Mouse (Mus musculus): Measurements from ENCODE around the gene Sirt1. TPM values are rescaled to one million over a fixed set of nuclear protein-coding genes. Genes with fewer than 3 reads are reported as not detected.
A peak's percentile ranks its signal among the peaks of the same experiment; 100 is the strongest.
"Not testable (repeated sequence)": the region's sequence is repeated elsewhere in the genome, so short reads cannot be mapped to it uniquely, and the experiment has no call there.

Sirt1 gene
- polyA plus RNA-seq, 1 experiment from 2014 or later = 4.7 TPM

- 58% methylated on average over 5 of the region's 5 CpGs for WGBS
- H3K4me3 ChIP-seq (replicated peaks) = no peak overlapping the region
Observed at GRCm38 (mm10) chr10:63417061-63417460, 35.6 kb upstream of the Sirt1 start.

GRCm38 (mm10) chr10:63415850-63416249, 34.3 kb upstream of the Sirt1 start:
- H3K27ac ChIP-seq (replicated peaks) = no peak overlapping the region
- H3K4me2 ChIP-seq = peak overlapping the region; percentile 25
- WGBS = 64% methylated on average over 7 of the region's 7 CpGs
- H3K4me1 ChIP-seq = no peaks in the 10 kb centered on the region
- no peak overlapping the region for H3K9ac ChIP-seq (replicated peaks)
- H3K27me3 ChIP-seq (replicated peaks) = no peaks in the 10 kb centered on the region
- no peaks in the 10 kb centered on the region for H3K9me3 ChIP-seq (replicated peaks)
- no peak overlapping the region for H3K4me3 ChIP-seq (replicated peaks)
- no peak for ATAC-seq (ENCODE audit: low FRiP score)
- no peaks in the 10 kb centered on the region for H3K36me3 ChIP-seq

More at GRCm38 (mm10) chr10:63417061-63417460, 35.6 kb upstream of the Sirt1 start:
- Histone ChIP-seq H3K9ac (replicated peaks) (no peak overlapping the region), H3K36me3 (no peaks in the 10 kb centered on the region), H3K9me3 (replicated peaks) (no peaks in the 10 kb centered on the region), H3K27me3 (replicated peaks) (no peaks in the 10 kb centered on the region), H3K27ac (replicated peaks) (no peak overlapping the region), H3K4me2 (no peak overlapping the region), H3K4me1 (no peaks in the 10 kb centered on the region)
- no peak for ATAC-seq (ENCODE audit: low FRiP score)

GRCm38 (mm10) chr10:63415287-63415686, 33.8 kb upstream of the Sirt1 start:
- Histone ChIP-seq H3K36me3 (no peaks in the 10 kb centered on the region), H3K9ac (replicated peaks) (no peak overlapping the region), H3K27ac (replicated peaks) (no peak overlapping the region), H3K4me3 (replicated peaks) (no peak overlapping the region), H3K27me3 (replicated peaks) (no peaks in the 10 kb centered on the region), H3K9me3 (replicated peaks) (no peaks in the 10 kb centered on the region), H3K4me1 (no peaks in the 10 kb centered on the region), H3K4me2 (no peak overlapping the region)
- no peak for ATAC-seq (ENCODE audit: low FRiP score)
- 79% methylated on average over 7 of the region's 7 CpGs for WGBS

GRCm38 (mm10) chr10:63412756-63413155, 31.3 kb upstream of the Sirt1 start:
- Histone ChIP-seq H3K4me1 (no peaks in the 10 kb centered on the region), H3K9me3 (replicated peaks) (no peaks in the 10 kb centered on the region), H3K27ac (replicated peaks) (no peak overlapping the region), H3K4me2 (no peak overlapping the region), H3K4me3 (replicated peaks) (no peak overlapping the region), H3K36me3 (no peaks in the 10 kb centered on the region), H3K27me3 (replicated peaks) (no peaks in the 10 kb centered on the region), H3K9ac (replicated peaks) (no peak overlapping the region)
- 90% methylated on average over 17 of the region's 17 CpGs for WGBS
- no peak for ATAC-seq (ENCODE audit: low FRiP score)

GRCm38 (mm10) chr10:63411674-63412073, 30.2 kb upstream of the Sirt1 start:
- WGBS = 98% methylated on average over 6 of the region's 7 CpGs
- not testable (repeated sequence) for H3K4me1 ChIP-seq; H3K4me2 ChIP-seq; H3K4me3 ChIP-seq (replicated peaks); H3K9me3 ChIP-seq (replicated peaks); H3K27ac ChIP-seq (replicated peaks); H3K36me3 ChIP-seq; H3K9ac ChIP-seq (replicated peaks); ATAC-seq (ENCODE audit: low FRiP score); H3K27me3 ChIP-seq (replicated peaks)

- Histone ChIP-seq H3K27ac (replicated peaks) (no peak overlapping the region), H3K4me3 (replicated peaks) (no peak overlapping the region), H3K27me3 (replicated peaks) (no peaks in the 10 kb centered on the region), H3K9ac (replicated peaks) (no peak overlapping the region), H3K9me3 (replicated peaks) (no peaks in the 10 kb centered on the region), H3K36me3 (no peaks in the 10 kb centered on the region), H3K4me2 (no peak overlapping the region), H3K4me1 (no peaks in the 10 kb centered on the region)
- 72% methylated on average over 16 of the region's 16 CpGs for WGBS
- ATAC-seq (ENCODE audit: low FRiP score) = no peak
Observed at GRCm38 (mm10) chr10:63410162-63410956, 28.9 kb upstream of the Sirt1 start.

GRCm38 (mm10) chr10:63403636-63404035, 22.1 kb upstream of the Sirt1 start:
- WGBS = 84% methylated on average over 2 of the region's 2 CpGs
- no peak overlapping the region for H3K4me3 ChIP-seq (replicated peaks)
- ATAC-seq (ENCODE audit: low FRiP score) = no peak

GRCm38 (mm10) chr10:63402731-63403504, 21.4 kb upstream of the Sirt1 start:
- no peak overlapping the region for H3K27ac ChIP-seq (replicated peaks)
- no peaks in the 10 kb centered on the region for H3K36me3 ChIP-seq
- H3K9ac ChIP-seq (replicated peaks) = no peak overlapping the region
- H3K9me3 ChIP-seq (replicated peaks) = no peaks in the 10 kb centered on the region
- no peak overlapping the region for H3K4me2 ChIP-seq
- 79% methylated on average over 5 of the region's 5 CpGs for WGBS
- ATAC-seq (ENCODE audit: low FRiP score) = no peak
- no peak overlapping the region for H3K4me3 ChIP-seq (replicated peaks)
- H3K4me1 ChIP-seq = no peaks in the 10 kb centered on the region
- no peaks in the 10 kb centered on the region for H3K27me3 ChIP-seq (replicated peaks)

More at GRCm38 (mm10) chr10:63403636-63404035, 22.1 kb upstream of the Sirt1 start:
- H3K27ac ChIP-seq (replicated peaks) = no peak overlapping the region
- no peaks in the 10 kb centered on the region for H3K36me3 ChIP-seq
- no peak overlapping the region for H3K9ac ChIP-seq (replicated peaks)
- no peaks in the 10 kb centered on the region for H3K9me3 ChIP-seq (replicated peaks)
- H3K4me1 ChIP-seq = no peaks in the 10 kb centered on the region
- H3K27me3 ChIP-seq (replicated peaks) = no peaks in the 10 kb centered on the region
- H3K4me2 ChIP-seq = no peak overlapping the region

GRCm38 (mm10) chr10:63396963-63397362, 15.5 kb upstream of the Sirt1 start:
- H3K36me3 ChIP-seq = no peaks in the 10 kb centered on the region
- 92% methylated on average over 10 of the region's 10 CpGs for WGBS
- H3K4me3 ChIP-seq (replicated peaks) = no peak overlapping the region
- H3K9ac ChIP-seq (replicated peaks) = no peak overlapping the region
- H3K9me3 ChIP-seq (replicated peaks) = no peaks in the 10 kb centered on the region
- ATAC-seq (ENCODE audit: low FRiP score) = no peak
- no peak overlapping the region for H3K4me2 ChIP-seq
- H3K27me3 ChIP-seq (replicated peaks) = no peaks in the 10 kb centered on the region
- H3K27ac ChIP-seq (replicated peaks) = no peak overlapping the region
- no peaks in the 10 kb centered on the region for H3K4me1 ChIP-seq

GRCm38 (mm10) chr10:63388948-63389347, 7.4 kb upstream of the Sirt1 start:
- no peak overlapping the region for H3K9ac ChIP-seq (replicated peaks)
- WGBS = 59% methylated on average over 4 of the region's 4 CpGs
- H3K27ac ChIP-seq (replicated peaks) = no peak overlapping the region
- H3K4me1 ChIP-seq = peaks cover 9% of the 10 kb centered on the region; the same call in 1 of the 2 replicates
- no peaks in the 10 kb centered on the region for H3K9me3 ChIP-seq (replicated peaks)
- no peak for ATAC-seq (ENCODE audit: low FRiP score)
- no peak overlapping the region for H3K4me2 ChIP-seq
- H3K27me3 ChIP-seq (replicated peaks) = no peaks in the 10 kb centered on the region
- H3K36me3 ChIP-seq = no peaks in the 10 kb centered on the region
- H3K4me3 ChIP-seq (replicated peaks) = no peak overlapping the region

GRCm38 (mm10) chr10:63386991-63387390, 5.5 kb upstream of the Sirt1 start:
- no peak for ATAC-seq (ENCODE audit: low FRiP score)
- H3K36me3 ChIP-seq = no peaks in the 10 kb centered on the region
- no peaks in the 10 kb centered on the region for H3K27me3 ChIP-seq (replicated peaks)
- peak overlapping the region; percentile 81 for H3K27ac ChIP-seq (replicated peaks)
- H3K9me3 ChIP-seq (replicated peaks) = no peaks in the 10 kb centered on the region
- peak overlapping the region; percentile 72 for H3K4me2 ChIP-seq
- peak overlapping the region; percentile 63 for H3K4me3 ChIP-seq (replicated peaks)
- peak overlapping the region; percentile 62 for H3K9ac ChIP-seq (replicated peaks)
- H3K4me1 ChIP-seq = peaks cover 10% of the 10 kb centered on the region
- 2% methylated on average over 10 of the region's 10 CpGs for WGBS

- Histone ChIP-seq H3K36me3 (no peaks in the 10 kb centered on the region), H3K27ac (replicated peaks) (peak overlapping the region; percentile 81), H3K9ac (replicated peaks) (peak overlapping the region; percentile 62), H3K4me3 (replicated peaks) (peak overlapping the region; percentile 63), H3K4me2 (peak overlapping the region; percentile 72), H3K27me3 (replicated peaks) (no peaks in the 10 kb centered on the region), H3K4me1 (peaks cover 15% of the 10 kb centered on the region), H3K9me3 (replicated peaks) (no peaks in the 10 kb centered on the region)
- under 1% methylated on average over 19 of the region's 19 CpGs for WGBS
- ATAC-seq (ENCODE audit: low FRiP score) = peak; percentile 72
Observed at GRCm38 (mm10) chr10:63386444-63386843, 4.9 kb upstream of the Sirt1 start.

All from neural tube, embryonic 15.5 days (tissue).